Mouse (Mus musculus): ENCODE results near the gene Etl4.

DNA sequence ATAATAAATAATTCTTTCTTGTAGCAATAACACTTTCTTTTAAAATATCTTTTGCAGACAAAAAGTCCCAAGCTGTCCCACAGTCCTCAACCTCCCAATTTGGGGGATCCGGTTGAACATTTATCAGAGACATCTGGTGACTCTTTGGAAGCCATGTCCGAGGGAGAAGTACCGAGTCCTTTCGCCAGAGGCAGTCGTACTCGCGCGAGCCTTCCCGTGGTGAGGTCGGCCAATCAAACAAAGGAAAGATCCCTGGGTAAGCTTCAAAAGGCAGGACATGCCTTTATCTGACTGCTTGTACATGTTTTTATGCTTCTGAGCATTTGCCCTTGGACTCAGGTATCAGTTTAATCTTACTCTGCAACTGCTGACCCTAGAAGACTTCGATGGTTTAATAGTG lies 752.3 kb downstream of the Etl4 start:
- TF ChIP-seq CTCF (IDR thresholded peaks at IDR 0.05; ENCODE audit: insufficient read depth, low read length) = no peak
- no peak for TF ChIP-seq POLR2A (IDR thresholded peaks at IDR 0.05; ENCODE audit: borderline replicate concordance, extremely low read depth, low read depth, low read length)

Measured in lung, adult 2 months (tissue).